Mouse (Mus musculus): Measurements from ENCODE around the gene Zfp423. TPM values are rescaled to one million over a fixed set of nuclear protein-coding genes. Genes with fewer than 3 reads are reported as not detected.

Gene Zfp423
- total and polyA plus RNA-seq, 3 experiments = not detected

GRCm38 (mm10) chr8:87851871-87852270, 107.5 kb downstream of the Zfp423 start:
- TF ChIP-seq NRF1 (IDR thresholded peaks at IDR 0.05; ENCODE audit: insufficient read depth, low read depth, low read length, poor library complexity, severe bottlenecking) (no peak), ZC3H11A (IDR thresholded peaks at IDR 0.05; ENCODE audit: low read depth, low read length) (no peak), ZNF384 (IDR thresholded peaks at IDR 0.05; ENCODE audit: low read depth, low read length) (no peak), CHD2 (IDR thresholded peaks at IDR 0.05; ENCODE audit: low read length) (no peak), TAL1 (IDR thresholded peaks at IDR 0.05; ENCODE audit: low read length) (no peak), GABPA (IDR thresholded peaks at IDR 0.05; ENCODE audit: low read depth, low read length) (no peak), TBP (IDR thresholded peaks at IDR 0.05; ENCODE audit: low read depth, low read length) (no peak), MYC (IDR thresholded peaks at IDR 0.05; ENCODE audit: low read depth, low read length) (no peak), MAFK (IDR thresholded peaks at IDR 0.05; ENCODE audit: borderline replicate concordance, low read depth, low read length) (no peak), UBTF (IDR thresholded peaks at IDR 0.05; ENCODE audit: borderline replicate concordance, insufficient read depth, low read depth, low read length) (no peak), USF2 (IDR thresholded peaks at IDR 0.05; ENCODE audit: borderline replicate concordance in 1 of 2, insufficient read depth in 1 of 2, low read depth in 1 of 2, low read length in 2 of 2) (no peak), MAZ (IDR thresholded peaks at IDR 0.05; ENCODE audit: low read depth, low read length) (no peak), MYB (IDR thresholded peaks at IDR 0.05; ENCODE audit: low read depth, low read length) (no peak), ZKSCAN1 (IDR thresholded peaks at IDR 0.05; ENCODE audit: low read depth, low read length) (no peak)
- Histone ChIP-seq H3K79me2 (ENCODE audit: control insufficient read depth, insufficient read depth, low read length, poor library complexity) (no peaks in the 10 kb centered on the region), H3K9me3 (replicated peaks; ENCODE audit: insufficient read depth, low read length) (no peaks in the 10 kb centered on the region), H3K36me3 (ENCODE audit: control insufficient read depth in 1 of 2, insufficient read depth in 2 of 2, low read length in 2 of 2) (no peaks in the 10 kb centered on the region), H3K4me1 (ENCODE audit: control insufficient read depth in 1 of 2, insufficient read depth in 2 of 2, low read length in 2 of 2) (no peaks in the 10 kb centered on the region), H3K4me3 (ENCODE audit: control insufficient read depth in 1 of 2, insufficient read depth in 1 of 2, low read depth in 2 of 2, low read length in 2 of 2) (no peak overlapping the region), H3K27ac (ENCODE audit: control insufficient read depth, low read depth, low read length) (no peak overlapping the region), H3K27me3 (ENCODE audit: control insufficient read depth in 1 of 2, insufficient read depth in 2 of 2, low read length in 2 of 2) (no peaks in the 10 kb centered on the region), H3K9ac (ENCODE audit: control insufficient read depth, low read depth, low read length, poor library complexity, severe bottlenecking) (no peak overlapping the region)
- DNase-seq (ENCODE audit: low read depth, low spot score) = no peak

- no peaks in the 10 kb centered on the region for H3K36me3 ChIP-seq (ENCODE audit: control insufficient read depth in 1 of 2, insufficient read depth in 2 of 2, low read length in 2 of 2)
- no peak overlapping the region for H3K27ac ChIP-seq (ENCODE audit: control insufficient read depth, low read depth, low read length)
- no peaks in the 10 kb centered on the region for H3K9me3 ChIP-seq (replicated peaks; ENCODE audit: insufficient read depth, low read length)
- no peak for DNase-seq (ENCODE audit: low read depth, low spot score)
- TF ChIP-seq UBTF (IDR thresholded peaks at IDR 0.05; ENCODE audit: borderline replicate concordance, insufficient read depth, low read depth, low read length) (no peak), ZKSCAN1 (IDR thresholded peaks at IDR 0.05; ENCODE audit: low read depth, low read length) (no peak), MEF2A (IDR thresholded peaks at IDR 0.05; ENCODE audit: extremely low read depth, insufficient replicate concordance, low read depth, low read length, poor library complexity, severe bottlenecking) (no peak), POLR2AphosphoS2 (IDR thresholded peaks at IDR 0.05; ENCODE audit: low read length) (no peak)
- no peak overlapping the region for H3K4me3 ChIP-seq (ENCODE audit: control insufficient read depth in 1 of 2, insufficient read depth in 1 of 2, low read depth in 2 of 2, low read length in 2 of 2)
- H3K79me2 ChIP-seq (ENCODE audit: control insufficient read depth, insufficient read depth, low read length, poor library complexity) = no peaks in the 10 kb centered on the region
- no peaks in the 10 kb centered on the region for H3K27me3 ChIP-seq (ENCODE audit: control insufficient read depth in 1 of 2, insufficient read depth in 2 of 2, low read length in 2 of 2)
- H3K4me1 ChIP-seq (ENCODE audit: control insufficient read depth in 1 of 2, insufficient read depth in 2 of 2, low read length in 2 of 2) = no peaks in the 10 kb centered on the region
- H3K9ac ChIP-seq (ENCODE audit: control insufficient read depth, low read depth, low read length, poor library complexity, severe bottlenecking) = no peak overlapping the region
Measured at GRCm38 (mm10) chr8:87851380-87851779, 108.0 kb downstream of the Zfp423 start.
